Mouse (Mus musculus) MEL (cell line): ENCODE results near the gene Rnf220. TPM values are rescaled to one million over a fixed set of nuclear protein-coding genes. Genes with fewer than 3 reads are reported as not detected.

Experiments
- DNase-seq: peaks from one replicate; pipeline ENCODE4 v3.0.0; 2011; ENCODE audit warnings: low read depth, low spot score
- H3K27ac ChIP-seq: 2 replicates; pipeline ENCODE4 v1.5.1; 2012; ENCODE audit warnings: low read depth, mild to moderate bottlenecking, control low read depth, low read length, moderate library complexity; ENCODE audit not compliant: control insufficient read depth
- H3K27me3 ChIP-seq, 2 experiments: fragments of 150-350 bp in 1 of 2; sonication (generic) in 1 of 2; 2 replicates each; pipeline ENCODE4 v1.6.1; 2012; ENCODE audit warnings: low read length in 2 of 2, mild to moderate bottlenecking in 2 of 2, improper control_type of control experiment in 1 of 2, moderate library complexity in 1 of 2; ENCODE audit not compliant: insufficient read depth in 2 of 2, control insufficient read depth in 1 of 2
- H3K36me3 ChIP-seq, 2 experiments: 2 replicates each; pipeline ENCODE4 v1.6.1; 2012 to 2014; ENCODE audit warnings: low read length in 2 of 2, improper control_type of control experiment in 1 of 2, inconsistent platforms in 1 of 2, mild to moderate bottlenecking in 1 of 2; ENCODE audit not compliant: insufficient read depth in 2 of 2, control insufficient read depth in 1 of 2
- H3K4me1 ChIP-seq, 2 experiments: fragments of 150-350 bp in 1 of 2; sonication (generic) in 1 of 2; 2 replicates each; pipeline ENCODE4 v1.6.1; 2012; ENCODE audit warnings: low read length in 2 of 2, improper control_type of control experiment in 1 of 2, mild to moderate bottlenecking in 1 of 2; ENCODE audit not compliant: insufficient read depth in 2 of 2, control insufficient read depth in 1 of 2
- H3K4me3 ChIP-seq, 2 experiments: fragments of 150-350 bp in 1 of 2; sonication (generic) in 1 of 2; 2 replicates each; pipeline ENCODE4 v1.5.1; 2012; ENCODE audit warnings: low read depth in 2 of 2, low read length in 2 of 2, mild to moderate bottlenecking in 2 of 2, moderate library complexity in 2 of 2, control low read depth in 1 of 2, improper control_type of control experiment in 1 of 2; ENCODE audit not compliant: control insufficient read depth in 1 of 2, insufficient read depth in 1 of 2
- H3K79me2 ChIP-seq: 2 replicates; pipeline ENCODE4 v1.6.1; 2012; ENCODE audit warnings: mild to moderate bottlenecking, low read length, moderate library complexity; ENCODE audit not compliant: control insufficient read depth, poor library complexity, insufficient read depth
- H3K9ac ChIP-seq: 2 replicates; pipeline ENCODE4 v1.6.1; 2012; ENCODE audit warnings: low read depth, mild to moderate bottlenecking, control low read depth, low read length, moderate library complexity; ENCODE audit not compliant: control insufficient read depth, poor library complexity, severe bottlenecking
- H3K9me3 ChIP-seq: fragments of 150-350 bp; sonication (generic); replicated peaks from 2 replicates; pipeline ENCODE4 v1.6.1; 2012; ENCODE audit warnings: mild to moderate bottlenecking, low read length, improper control_type of control experiment, moderate library complexity; ENCODE audit not compliant: insufficient read depth
- BHLHE40 ChIP-seq: IDR thresholded peaks from 2 replicates; pipeline ENCODE4 v1.6.1; 2012; ENCODE audit warnings: low read depth, mild to moderate bottlenecking, inconsistent platforms, low read length, improper control_type of control experiment, borderline replicate concordance
- ELF1 ChIP-seq: IDR thresholded peaks from 2 replicates; pipeline ENCODE4 v1.6.1; 2014; ENCODE audit warnings: low read depth, mild to moderate bottlenecking, inconsistent platforms, low read length, improper control_type of control experiment, moderate library complexity
- ETS1 ChIP-seq: IDR thresholded peaks from 2 replicates; pipeline ENCODE4 v1.6.1; 2012; ENCODE audit warnings: low read depth, mild to moderate bottlenecking, inconsistent platforms, low read length, improper control_type of control experiment, moderate library complexity
- GABPA ChIP-seq: IDR thresholded peaks from 2 replicates; pipeline ENCODE4 v1.6.1; 2012; ENCODE audit warnings: low read depth, mild to moderate bottlenecking, inconsistent platforms, low read length, improper control_type of control experiment, moderate library complexity
- KAT2A ChIP-seq: conservative IDR thresholded peaks from 2 replicates; pipeline ENCODE4 v1.6.1; 2012; ENCODE audit warnings: low read depth, low read length, improper control_type of control experiment, inconsistent platforms
- MAX ChIP-seq: IDR thresholded peaks from 2 replicates; pipeline ENCODE4 v1.6.1; 2011; ENCODE audit warnings: low read length, improper control_type of control experiment
- MAZ ChIP-seq: IDR thresholded peaks from 2 replicates; pipeline ENCODE4 v1.6.1; 2012; ENCODE audit warnings: low read depth, mild to moderate bottlenecking, inconsistent platforms, low read length, improper control_type of control experiment
- NELFE ChIP-seq: IDR thresholded peaks from 2 replicates; pipeline ENCODE4 v1.6.1; 2011; ENCODE audit warnings: low read depth, low read length, improper control_type of control experiment
- POLR2AphosphoS5 ChIP-seq: IDR thresholded peaks from 2 replicates; pipeline ENCODE4 v1.6.1; 2012; ENCODE audit warnings: low read depth, borderline replicate concordance, mild to moderate bottlenecking, inconsistent platforms, low read length, moderate library complexity, mixed read lengths
- RCOR1 ChIP-seq: IDR thresholded peaks from 2 replicates; pipeline ENCODE4 v1.6.1; 2012; ENCODE audit warnings: low read depth, mild to moderate bottlenecking, inconsistent platforms, low read length, improper control_type of control experiment
- TAL1 ChIP-seq: IDR thresholded peaks from 2 replicates; pipeline ENCODE4 v1.6.1; 2012; ENCODE audit warnings: mild to moderate bottlenecking, inconsistent platforms, low read length, moderate library complexity, mixed read lengths
- TCF12 ChIP-seq: IDR thresholded peaks from 2 replicates; pipeline ENCODE4 v1.6.1; 2014; ENCODE audit warnings: low read depth, mild to moderate bottlenecking, inconsistent platforms, low read length, improper control_type of control experiment, moderate library complexity
- UBTF ChIP-seq: IDR thresholded peaks from 2 replicates; pipeline ENCODE4 v1.6.1; 2012; ENCODE audit warnings: low read depth, mild to moderate bottlenecking, inconsistent platforms, low read length, improper control_type of control experiment, moderate library complexity, borderline replicate concordance; ENCODE audit not compliant: insufficient read depth
- USF1 ChIP-seq: IDR thresholded peaks from 2 replicates; pipeline ENCODE4 v1.6.1; 2014; ENCODE audit warnings: low read depth, mild to moderate bottlenecking, inconsistent platforms, low read length, improper control_type of control experiment, moderate library complexity
- USF2 ChIP-seq, 2 experiments: IDR thresholded peaks; 2 replicates each; pipeline ENCODE4 v1.6.1; 2011 to 2012; ENCODE audit warnings: improper control_type of control experiment in 2 of 2, low read length in 2 of 2, borderline replicate concordance in 1 of 2, inconsistent platforms in 1 of 2, low read depth in 1 of 2, mild to moderate bottlenecking in 1 of 2; ENCODE audit not compliant: insufficient read depth in 1 of 2
- ZKSCAN1 ChIP-seq: IDR thresholded peaks from 2 replicates; pipeline ENCODE4 v1.6.1; 2012; ENCODE audit warnings: low read depth, mild to moderate bottlenecking, inconsistent platforms, low read length, improper control_type of control experiment, moderate library complexity
- ZMIZ1 ChIP-seq: IDR thresholded peaks from 2 replicates; pipeline ENCODE4 v1.6.1; 2012; ENCODE audit warnings: low read depth, mild to moderate bottlenecking, inconsistent platforms, low read length, improper control_type of control experiment, moderate library complexity
- polyA plus RNA-seq, 2 experiments: library from polyadenylated mRNA; stranded (reverse) in 1 of 2; unstranded in 1 of 2; fragments of >175 nt in 1 of 2; fragments of >200 nt in 1 of 2; gene quantifications; 2 replicates each; pipeline versions ENCODE4 v1.2.1 to v1.2.4; 2012; ENCODE audit warnings: low replicate concordance in 2 of 2, low read depth in 1 of 2; ENCODE audit not compliant: insufficient read length in 2 of 2, insufficient read depth in 1 of 2, missing spikeins in 1 of 2
- total RNA-seq: library from RNA; depleted of rRNA; stranded (reverse); fragments of 300-350 nt; gene quantifications from 2 replicates; pipeline ENCODE4 v1.2.3, GENCODE M21; 2012

The Rnf220 gene
- total and polyA plus RNA-seq, 3 experiments = 121 to 201 TPM; not detected in 1

DNA sequence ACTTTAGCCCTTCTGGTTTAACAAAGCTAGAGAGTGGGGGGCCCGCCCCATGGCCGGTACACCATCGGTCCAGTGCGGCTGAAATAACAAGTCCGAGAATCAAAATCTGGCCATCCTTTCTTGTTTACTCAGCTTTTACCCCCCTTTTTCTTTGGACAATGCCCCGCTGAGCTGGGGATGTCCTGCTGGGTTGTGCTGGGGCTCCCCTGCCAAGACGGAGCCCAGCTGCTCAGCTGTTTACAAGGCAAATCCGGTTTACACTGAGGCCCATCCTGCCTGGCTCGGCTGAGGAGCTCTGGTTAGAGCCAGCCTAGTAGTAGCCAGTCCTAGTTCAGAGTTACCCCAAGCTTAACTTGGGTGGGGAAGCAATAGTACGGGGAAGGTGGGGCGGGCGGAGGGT lies 154.1 kb downstream of the Rnf220 start:
- Histone ChIP-seq H3K4me3 (no peak overlapping the region), H3K79me2 (no peaks in the 10 kb centered on the region), H3K4me1 (no peaks in the 10 kb centered on the region), H3K9me3 (no peaks in the 10 kb centered on the region), H3K27me3 (peaks cover 0 to 2% of the 10 kb centered on the region in 2 experiments; a peak in 1 of 4 replicates), H3K27ac (no peak overlapping the region), H3K9ac (no peak overlapping the region), H3K36me3 (no peaks in the 10 kb centered on the region)
- TF ChIP-seq TCF12 = no peak
- no peak for DNase-seq

DNA sequence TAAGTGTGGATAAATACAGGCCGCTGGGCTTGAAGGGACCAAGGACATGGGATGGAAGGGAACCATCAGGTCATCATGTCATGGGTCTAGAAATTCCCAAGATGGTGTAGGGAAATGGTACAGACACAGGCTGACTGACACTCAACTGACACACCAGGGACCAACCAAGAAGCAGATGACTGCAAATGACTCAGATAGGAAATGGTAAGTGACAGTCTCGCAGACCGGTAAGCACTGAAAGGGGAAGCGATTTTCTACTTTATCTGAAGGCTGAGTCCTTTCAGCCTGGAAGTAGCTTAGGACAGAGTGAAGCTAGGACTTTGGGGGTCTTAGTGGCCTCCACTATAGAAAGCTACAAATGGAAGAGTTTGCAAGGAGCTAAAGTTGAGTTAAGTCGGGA lies 155.6 kb downstream of the Rnf220 start:
- H3K27me3 ChIP-seq = peaks cover 0 to 2% of the 10 kb centered on the region in 2 experiments; a peak in 1 of 4 replicates
- no peaks in the 10 kb centered on the region for H3K9me3 ChIP-seq
- H3K4me1 ChIP-seq = no peaks in the 10 kb centered on the region
- H3K27ac ChIP-seq = no peak overlapping the region
- peak; percentile 69 for DNase-seq
- no peaks in the 10 kb centered on the region for H3K79me2 ChIP-seq
- H3K4me3 ChIP-seq = no peak overlapping the region
- no peaks in the 10 kb centered on the region for H3K36me3 ChIP-seq
- H3K9ac ChIP-seq = no peak overlapping the region
- TF ChIP-seq TAL1 = no peak
- TF ChIP-seq ELF1 = no peak
- no peak for TF ChIP-seq BHLHE40
- no peak for TF ChIP-seq POLR2AphosphoS5
- TF ChIP-seq MAZ = no peak
- TF ChIP-seq MAX = no peak
- TF ChIP-seq ETS1 = no peak
- TF ChIP-seq, all 39 proteins: peak for 0

DNA sequence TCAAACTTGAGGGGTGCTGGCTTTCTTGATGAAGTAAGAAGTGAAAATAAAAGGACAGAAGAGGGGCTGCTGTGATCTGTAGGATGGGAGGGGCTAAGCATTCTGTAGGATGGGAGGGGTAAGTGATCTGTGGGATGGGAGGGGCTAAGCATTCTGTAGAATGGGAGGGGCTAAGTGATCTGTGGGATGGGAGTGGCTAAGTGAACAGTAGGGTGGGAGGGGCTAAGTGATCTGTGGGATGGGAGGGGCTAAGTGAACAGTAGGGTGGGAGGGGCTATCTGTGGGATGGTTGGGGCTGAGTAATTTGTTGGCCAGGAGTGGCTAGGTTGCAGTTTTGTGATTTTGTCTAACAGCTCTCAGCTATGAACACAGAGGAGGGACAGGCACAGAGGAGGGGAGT lies 157.1 kb downstream of the Rnf220 start:
- Histone ChIP-seq H3K27me3 (peaks cover 0 to 2% of the 10 kb centered on the region in 2 experiments; a peak in 1 of 4 replicates), H3K79me2 (no peaks in the 10 kb centered on the region), H3K4me1 (no peaks in the 10 kb centered on the region), H3K9ac (no peak overlapping the region), H3K36me3 (no peaks in the 10 kb centered on the region), H3K27ac (no peak overlapping the region)
- DNase-seq = peak; percentile 71
- TF ChIP-seq ZMIZ1 (no peak), NELFE (no peak), USF2 (IDR thresholded peaks at IDR 0.05; ENCODE audit: borderline replicate concordance in 1 of 2, insufficient read depth in 1 of 2, low read depth in 1 of 2, low read length in 2 of 2) (no peak), ZKSCAN1 (no peak), TCF12 (no peak), USF1 (no peak), GABPA (no peak), UBTF (no peak), RCOR1 (no peak), KAT2A (no peak), BHLHE40 (no peak), MAX (no peak)
- TF ChIP-seq, all 39 proteins: peak for 0
- H3K9me3 ChIP-seq = no peaks in the 10 kb centered on the region
- H3K4me3 ChIP-seq = no peak overlapping the region
